Mouse (Mus musculus) MEL (cell line): ENCODE data around the gene Spg21. TPM values are rescaled to one million over a fixed set of nuclear protein-coding genes. Genes with fewer than 3 reads are reported as not detected.

Experiments
- DNase-seq: peaks from one replicate; pipeline ENCODE4 v3.0.0; 2011; ENCODE audit warnings: low read depth, low spot score
- H3K27ac ChIP-seq: 2 replicates; pipeline ENCODE4 v1.5.1; 2012; ENCODE audit warnings: low read depth, mild to moderate bottlenecking, control low read depth, low read length, moderate library complexity; ENCODE audit not compliant: control insufficient read depth
- H3K27me3 ChIP-seq, 2 experiments: fragments of 150-350 bp in 1 of 2; sonication (generic) in 1 of 2; 2 replicates each; pipeline ENCODE4 v1.6.1; 2012; ENCODE audit warnings: low read length in 2 of 2, mild to moderate bottlenecking in 2 of 2, improper control_type of control experiment in 1 of 2, moderate library complexity in 1 of 2; ENCODE audit not compliant: insufficient read depth in 2 of 2, control insufficient read depth in 1 of 2
- H3K36me3 ChIP-seq, 2 experiments: 2 replicates each; pipeline ENCODE4 v1.6.1; 2012 to 2014; ENCODE audit warnings: low read length in 2 of 2, improper control_type of control experiment in 1 of 2, inconsistent platforms in 1 of 2, mild to moderate bottlenecking in 1 of 2; ENCODE audit not compliant: insufficient read depth in 2 of 2, control insufficient read depth in 1 of 2
- H3K4me1 ChIP-seq, 2 experiments: fragments of 150-350 bp in 1 of 2; sonication (generic) in 1 of 2; 2 replicates each; pipeline ENCODE4 v1.6.1; 2012; ENCODE audit warnings: low read length in 2 of 2, improper control_type of control experiment in 1 of 2, mild to moderate bottlenecking in 1 of 2; ENCODE audit not compliant: insufficient read depth in 2 of 2, control insufficient read depth in 1 of 2
- H3K4me3 ChIP-seq, 2 experiments: fragments of 150-350 bp in 1 of 2; sonication (generic) in 1 of 2; 2 replicates each; pipeline ENCODE4 v1.5.1; 2012; ENCODE audit warnings: low read depth in 2 of 2, low read length in 2 of 2, mild to moderate bottlenecking in 2 of 2, moderate library complexity in 2 of 2, control low read depth in 1 of 2, improper control_type of control experiment in 1 of 2; ENCODE audit not compliant: control insufficient read depth in 1 of 2, insufficient read depth in 1 of 2
- H3K79me2 ChIP-seq: 2 replicates; pipeline ENCODE4 v1.6.1; 2012; ENCODE audit warnings: mild to moderate bottlenecking, low read length, moderate library complexity; ENCODE audit not compliant: control insufficient read depth, poor library complexity, insufficient read depth
- H3K9ac ChIP-seq: 2 replicates; pipeline ENCODE4 v1.6.1; 2012; ENCODE audit warnings: low read depth, mild to moderate bottlenecking, control low read depth, low read length, moderate library complexity; ENCODE audit not compliant: control insufficient read depth, poor library complexity, severe bottlenecking
- H3K9me3 ChIP-seq: fragments of 150-350 bp; sonication (generic); replicated peaks from 2 replicates; pipeline ENCODE4 v1.6.1; 2012; ENCODE audit warnings: mild to moderate bottlenecking, low read length, improper control_type of control experiment, moderate library complexity; ENCODE audit not compliant: insufficient read depth
- BHLHE40 ChIP-seq: IDR thresholded peaks from 2 replicates; pipeline ENCODE4 v1.6.1; 2012; ENCODE audit warnings: low read depth, mild to moderate bottlenecking, inconsistent platforms, low read length, improper control_type of control experiment, borderline replicate concordance
- CHD1 ChIP-seq: IDR thresholded peaks from 2 replicates; pipeline ENCODE4 v1.6.1; 2012; ENCODE audit warnings: low read depth, mild to moderate bottlenecking, inconsistent platforms, low read length, improper control_type of control experiment
- CHD2 ChIP-seq: IDR thresholded peaks from 2 replicates; pipeline ENCODE4 v1.6.1; 2011; ENCODE audit warnings: low read length, improper control_type of control experiment
- ELF1 ChIP-seq: IDR thresholded peaks from 2 replicates; pipeline ENCODE4 v1.6.1; 2014; ENCODE audit warnings: low read depth, mild to moderate bottlenecking, inconsistent platforms, low read length, improper control_type of control experiment, moderate library complexity
- ETS1 ChIP-seq: IDR thresholded peaks from 2 replicates; pipeline ENCODE4 v1.6.1; 2012; ENCODE audit warnings: low read depth, mild to moderate bottlenecking, inconsistent platforms, low read length, improper control_type of control experiment, moderate library complexity
- HCFC1 ChIP-seq: IDR thresholded peaks from 2 replicates; pipeline ENCODE4 v1.6.1; 2012; ENCODE audit warnings: low read depth, mild to moderate bottlenecking, inconsistent platforms, low read length, improper control_type of control experiment, moderate library complexity
- MAX ChIP-seq: IDR thresholded peaks from 2 replicates; pipeline ENCODE4 v1.6.1; 2011; ENCODE audit warnings: low read length, improper control_type of control experiment
- MAZ ChIP-seq: IDR thresholded peaks from 2 replicates; pipeline ENCODE4 v1.6.1; 2012; ENCODE audit warnings: low read depth, mild to moderate bottlenecking, inconsistent platforms, low read length, improper control_type of control experiment
- MEF2A ChIP-seq: IDR thresholded peaks from 2 replicates; pipeline ENCODE4 v1.6.1; 2014; ENCODE audit warnings: low read depth, mild to moderate bottlenecking, inconsistent platforms, low read length, improper control_type of control experiment; ENCODE audit not compliant: poor library complexity, insufficient replicate concordance, severe bottlenecking; ENCODE audit errors: extremely low read depth
- MYB ChIP-seq: IDR thresholded peaks from 2 replicates; pipeline ENCODE4 v1.6.1; 2011; ENCODE audit warnings: mild to moderate bottlenecking, low read depth, low read length, improper control_type of control experiment
- NRF1 ChIP-seq: IDR thresholded peaks from 2 replicates; pipeline ENCODE4 v1.6.1; 2014; ENCODE audit warnings: low read depth, mild to moderate bottlenecking, inconsistent platforms, low read length, improper control_type of control experiment, moderate library complexity; ENCODE audit not compliant: poor library complexity, insufficient read depth, severe bottlenecking
- RCOR1 ChIP-seq: IDR thresholded peaks from 2 replicates; pipeline ENCODE4 v1.6.1; 2012; ENCODE audit warnings: low read depth, mild to moderate bottlenecking, inconsistent platforms, low read length, improper control_type of control experiment
- SIN3A ChIP-seq: IDR thresholded peaks from 2 replicates; pipeline ENCODE4 v1.6.1; 2012; ENCODE audit warnings: low read length, improper control_type of control experiment, inconsistent platforms
- SMC3 ChIP-seq: IDR thresholded peaks from 2 replicates; pipeline ENCODE4 v1.6.1; 2011; ENCODE audit warnings: low read depth, low read length, improper control_type of control experiment
- TBP ChIP-seq: IDR thresholded peaks from 2 replicates; pipeline ENCODE4 v1.8.0; 2011; ENCODE audit warnings: low read depth, low read length, improper control_type of control experiment
- UBTF ChIP-seq: IDR thresholded peaks from 2 replicates; pipeline ENCODE4 v1.6.1; 2012; ENCODE audit warnings: low read depth, mild to moderate bottlenecking, inconsistent platforms, low read length, improper control_type of control experiment, moderate library complexity, borderline replicate concordance; ENCODE audit not compliant: insufficient read depth
- ZC3H11A ChIP-seq: IDR thresholded peaks from 2 replicates; pipeline ENCODE4 v1.6.1; 2012; ENCODE audit warnings: low read depth, mild to moderate bottlenecking, inconsistent platforms, low read length, improper control_type of control experiment
- ZKSCAN1 ChIP-seq: IDR thresholded peaks from 2 replicates; pipeline ENCODE4 v1.6.1; 2012; ENCODE audit warnings: low read depth, mild to moderate bottlenecking, inconsistent platforms, low read length, improper control_type of control experiment, moderate library complexity
- ZMIZ1 ChIP-seq: IDR thresholded peaks from 2 replicates; pipeline ENCODE4 v1.6.1; 2012; ENCODE audit warnings: low read depth, mild to moderate bottlenecking, inconsistent platforms, low read length, improper control_type of control experiment, moderate library complexity
- polyA plus RNA-seq, 2 experiments: library from polyadenylated mRNA; stranded (reverse) in 1 of 2; unstranded in 1 of 2; fragments of >175 nt in 1 of 2; fragments of >200 nt in 1 of 2; gene quantifications; 2 replicates each; pipeline versions ENCODE4 v1.2.1 to v1.2.4; 2012; ENCODE audit warnings: low replicate concordance in 2 of 2, low read depth in 1 of 2; ENCODE audit not compliant: insufficient read length in 2 of 2, insufficient read depth in 1 of 2, missing spikeins in 1 of 2
- total RNA-seq: library from RNA; depleted of rRNA; stranded (reverse); fragments of 300-350 nt; gene quantifications from 2 replicates; pipeline ENCODE4 v1.2.3, GENCODE M21; 2012

The Spg21 gene
- total and polyA plus RNA-seq, 3 experiments: 21.7 to 25.9 TPM; not detected in 1

DNA sequence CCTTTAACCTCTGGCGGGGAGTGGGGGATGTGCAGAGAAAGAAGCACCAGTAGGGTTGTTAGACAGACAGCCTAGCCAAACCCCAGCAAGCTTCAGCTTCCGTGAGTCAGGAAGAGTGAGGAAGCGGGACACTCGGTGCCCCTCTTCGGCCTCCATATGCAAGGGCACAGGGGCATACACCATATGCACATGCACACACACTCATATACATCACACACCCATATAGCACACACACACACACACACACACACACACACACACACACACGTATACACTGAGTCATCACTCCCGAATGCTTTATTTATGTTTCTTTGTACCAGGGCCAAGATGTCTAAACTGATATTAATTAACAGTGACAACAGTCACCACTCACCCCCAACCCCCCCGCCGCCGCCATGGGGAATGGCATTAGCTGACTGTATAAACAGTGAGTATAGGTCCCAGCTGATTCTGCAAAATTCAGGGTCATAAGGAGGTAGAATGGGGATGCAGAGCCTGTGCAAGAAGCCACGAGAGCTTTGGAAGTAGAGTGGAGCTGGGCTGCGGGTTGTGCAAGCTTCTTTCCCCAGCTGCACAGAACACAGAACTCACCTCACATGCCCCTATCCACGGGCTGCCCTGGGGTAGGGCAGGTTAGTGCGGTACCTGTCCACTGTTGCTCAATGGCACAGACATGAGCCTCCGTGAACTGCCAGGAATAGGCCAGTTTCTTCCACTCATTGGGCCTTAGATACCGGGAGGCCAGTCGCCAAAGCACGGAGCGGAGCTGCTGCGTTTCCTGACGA is 42.2 kb downstream of the Spg21 start:
- no peak for DNase-seq
- no peaks in the 10 kb centered on the region for H3K4me1 ChIP-seq
- no peak overlapping the region for H3K27ac ChIP-seq
- no peaks in the 10 kb centered on the region for H3K9me3 ChIP-seq
- H3K36me3 ChIP-seq: no peaks in the 10 kb centered on the region
- no peak for TF ChIP-seq CHD1
- H3K4me3 ChIP-seq: no peak overlapping the region
- no peak overlapping the region for H3K9ac ChIP-seq
- no peaks in the 10 kb centered on the region for H3K79me2 ChIP-seq
- 0 out of 4 replicates have a peak, but pooled peaks cover 0 to 2% of the 10 kb centered on the region in 2 experiments for H3K27me3 ChIP-seq

DNA sequence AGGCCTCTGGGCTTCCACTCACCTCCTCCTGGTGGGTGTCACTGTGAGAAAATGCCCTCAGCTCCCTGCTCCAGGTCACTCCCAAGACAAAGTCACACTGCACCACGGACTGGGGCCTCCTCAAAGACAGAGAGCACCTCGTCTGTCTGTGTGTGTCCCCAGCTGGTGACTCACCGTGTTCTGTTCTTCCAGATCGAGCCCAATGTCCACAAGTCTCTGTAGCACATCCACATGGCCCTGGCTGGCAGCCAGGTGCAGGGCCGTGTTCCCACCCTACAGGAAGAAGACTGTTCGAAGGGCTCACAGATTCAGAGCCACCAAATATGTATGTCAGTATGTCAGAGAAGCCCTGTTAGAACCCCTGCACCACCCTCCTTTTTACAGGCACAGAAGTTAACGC is 47.7 kb downstream of the Spg21 start:
- no peak for DNase-seq
- Histone ChIP-seq H3K79me2 (no peaks in the 10 kb centered on the region), H3K4me3 (no peak overlapping the region), H3K9me3 (no peaks in the 10 kb centered on the region)
- no peak for TF ChIP-seq CHD1
- TF ChIP-seq CHD2: no peak
- TF ChIP-seq MAZ: no peak
- no peak for TF ChIP-seq ZKSCAN1
- no peak for TF ChIP-seq ZC3H11A
- no peak for TF ChIP-seq UBTF
- no peak for TF ChIP-seq NRF1
- no peak for TF ChIP-seq MAX
- TF ChIP-seq SIN3A: no peak
- no peak for TF ChIP-seq MEF2A
- TF ChIP-seq ZMIZ1: no peak
- TF ChIP-seq HCFC1: no peak
- TF ChIP-seq SMC3: no peak
- no peak for TF ChIP-seq ETS1
- TF ChIP-seq RCOR1: no peak
- no peak for TF ChIP-seq ELF1
- TF ChIP-seq TBP: no peak
- no peak for TF ChIP-seq BHLHE40
- TF ChIP-seq MYB: no peak
- TF ChIP-seq, all 39 proteins: peak for 0
- no peak overlapping the region for H3K9ac ChIP-seq
- no peaks in the 10 kb centered on the region for H3K36me3 ChIP-seq
- H3K27me3 ChIP-seq: 0 out of 4 replicates have a peak, but pooled peaks cover 0 to 4% of the 10 kb centered on the region in 2 experiments
- no peaks in the 10 kb centered on the region for H3K4me1 ChIP-seq
- no peak overlapping the region for H3K27ac ChIP-seq
